Mouse (Mus musculus) heart, postnatal 36 days (tissue): ENCODE results near the gene Sim1. TPM values are rescaled to one million over a fixed set of nuclear protein-coding genes. Genes with fewer than 3 reads are reported as not detected.

ENCODE experiments used
- DNase-seq, 2 experiments: peaks; one replicate each; pipeline ENCODE4 v3.0.0; 2021 to 2022
- intact Hi-C: fragments of 180-260 bp; cut with DNase I; formaldehyde crosslinking; loops from one replicate; pipeline ENCODE4 v1.15.1; 2025
- total RNA-seq, 2 experiments: library from RNA; stranded (reverse); gene quantifications; 2 replicates each; pipeline ENCODE4 v1.2.3; 2021

Gene Sim1
- total RNA-seq: not detected

- no peak for DNase-seq
- intact Hi-C loops: no loop called here
These were observed at the start of gene Sim1 for GRCm38 (mm10) chr10:50894170-50894991. Gene Sim1, plus strand, starts transcription at chr10:50894754.

DNA sequence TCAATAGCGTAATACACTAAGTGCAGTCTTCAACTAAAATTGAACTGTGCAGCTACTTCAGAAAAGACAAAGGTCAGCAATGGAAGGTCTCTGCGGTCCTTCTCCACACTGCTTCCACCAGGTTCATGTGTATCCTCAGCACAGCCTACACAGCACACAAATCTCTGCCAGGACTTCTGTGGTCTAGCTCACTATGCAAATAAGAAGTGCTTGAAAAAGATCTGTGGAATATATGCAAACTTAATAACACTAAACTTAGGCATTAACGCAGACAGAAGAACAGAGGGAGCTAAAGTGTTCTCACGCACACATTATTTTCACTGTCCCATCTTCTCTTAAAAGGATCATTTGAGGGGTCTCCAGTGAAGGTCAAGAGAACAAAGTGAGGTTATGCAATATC is 26.4 kb upstream of the Sim1 start:
- DNase-seq: no peak
- intact Hi-C loops: no loop called here

- DNase-seq: no peak
- intact Hi-C loops: no loop called here
These were observed 17.6 kb upstream of the Sim1 start for GRCm38 (mm10) chr10:50876952-50877351.

- no peak for DNase-seq
These were observed 13.0 kb upstream of the Sim1 start for GRCm38 (mm10) chr10:50881476-50882069.

GRCm38 (mm10) chr10:50882366-50882765 is 12.2 kb upstream of the Sim1 start:
- intact Hi-C loops: loop anchor here (10.0 kb wide), 1 partner anchor 522 kb away; no protein-coding TSS in a partner anchor
- no peak for DNase-seq

More at GRCm38 (mm10) chr10:50881476-50882069, 13.0 kb upstream of the Sim1 start:
- intact Hi-C loops: loop anchor here (10.0 kb wide), 1 partner anchor 523 kb away; no protein-coding TSS in a partner anchor

DNA sequence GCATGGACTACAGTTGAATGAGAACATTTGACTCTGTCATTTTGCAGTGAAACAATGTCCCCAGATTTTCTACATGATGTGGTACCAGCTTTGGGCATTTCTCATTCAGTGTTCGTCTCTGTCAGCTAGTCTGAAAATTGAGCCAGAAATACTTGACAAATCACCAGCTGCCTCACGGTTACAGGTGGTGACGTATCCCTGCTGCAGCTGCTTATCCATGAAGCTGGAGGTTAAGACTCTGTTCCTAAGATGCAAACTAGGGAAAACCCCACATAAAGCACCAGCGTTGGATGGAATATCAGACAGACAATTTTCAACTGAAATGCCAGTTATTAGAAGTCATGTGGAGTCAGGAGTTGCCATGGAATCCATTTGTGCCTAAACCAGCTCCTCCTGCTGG is 8.2 kb upstream of the Sim1 start:
- intact Hi-C loops: loop anchor here (10.0 kb wide), 1 partner anchor 518 kb away; no protein-coding TSS in a partner anchor
- no peak for DNase-seq

DNA sequence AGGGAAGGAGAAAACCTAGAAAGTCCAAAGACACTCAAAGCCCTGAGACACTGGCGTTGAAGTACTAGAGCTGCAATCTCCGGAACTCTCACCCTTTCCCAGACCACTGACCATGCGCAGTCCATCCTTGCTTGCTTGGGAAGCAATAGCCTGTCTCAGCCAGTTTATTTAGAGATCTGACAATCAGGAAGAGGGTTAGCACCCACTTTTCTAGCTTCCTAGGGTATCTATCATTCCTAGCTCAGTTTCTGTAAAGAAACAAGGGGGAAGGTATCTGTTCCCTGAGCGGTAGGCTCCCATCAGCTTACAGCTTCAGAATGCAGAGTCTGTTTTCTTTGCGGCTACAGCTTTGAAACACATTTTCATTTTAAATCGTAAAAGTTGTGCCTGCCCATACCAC is 3.9 kb upstream of the Sim1 start:
- intact Hi-C loops: loop anchor here (2.0 kb wide), 1 partner anchor 18 kb away; no protein-coding TSS in a partner anchor
- DNase-seq: no peak

DNA sequence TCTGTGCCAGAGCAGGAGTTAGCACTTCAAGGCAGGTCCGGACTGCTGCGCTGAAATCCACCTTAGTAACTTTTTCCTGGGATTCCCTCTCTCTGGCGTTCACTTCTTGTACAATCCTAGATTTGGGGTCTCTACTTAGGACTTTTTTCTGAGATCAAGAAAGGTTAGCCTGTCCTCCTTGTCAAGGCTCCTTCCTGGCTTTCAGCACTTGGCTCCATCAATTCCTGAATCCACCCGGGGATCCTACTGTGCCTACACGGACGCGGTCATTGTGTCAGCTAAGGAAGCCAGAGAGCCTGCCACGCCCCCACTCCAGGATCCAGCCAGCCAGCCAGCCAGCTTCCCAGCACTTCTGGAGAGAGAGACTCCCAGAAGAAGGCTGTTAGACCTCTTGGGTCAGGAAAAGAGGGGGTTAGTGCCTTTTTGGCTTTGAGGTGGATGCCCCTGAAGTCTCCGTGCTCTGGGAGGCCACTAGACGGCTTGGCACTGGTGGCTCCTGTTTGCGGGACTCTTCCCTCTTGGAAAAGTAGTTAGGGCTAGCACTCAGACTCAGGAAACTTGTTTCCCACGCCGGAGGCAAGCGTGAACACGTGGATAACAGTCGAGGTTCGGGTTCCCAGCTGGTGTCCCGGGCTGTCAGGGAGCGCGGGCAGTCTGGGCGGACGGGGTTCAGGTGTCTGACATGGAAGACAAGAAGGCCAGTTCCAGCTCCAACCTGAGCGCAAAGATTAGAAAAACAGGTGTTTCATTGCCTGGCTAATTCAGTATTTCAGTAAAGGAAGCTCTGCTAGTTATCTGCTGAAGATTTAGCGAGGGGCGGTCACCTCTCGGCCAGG is 2.5 kb upstream of the Sim1 start:
- intact Hi-C loops: loop anchor here (2.0 kb wide), 1 partner anchor 17 kb away; no protein-coding TSS in a partner anchor
- DNase-seq: no peak

- no peak for DNase-seq
- intact Hi-C loops: no loop called here
These were observed 1.7 kb upstream of the Sim1 start for GRCm38 (mm10) chr10:50892751-50893320.

GRCm38 (mm10) chr10:50893546-50893945 is 1.0 kb upstream of the Sim1 start:
- DNase-seq: no peak
- intact Hi-C loops: no loop called here

GRCm38 (mm10) chr10:50895091-50895790 is 687 bp downstream of the Sim1 start:
- no peak for DNase-seq
- intact Hi-C loops: loop anchor here (5.0 kb wide), 1 partner anchor 303 kb away; the partner anchor contains the start of gene Ascc3

DNA sequence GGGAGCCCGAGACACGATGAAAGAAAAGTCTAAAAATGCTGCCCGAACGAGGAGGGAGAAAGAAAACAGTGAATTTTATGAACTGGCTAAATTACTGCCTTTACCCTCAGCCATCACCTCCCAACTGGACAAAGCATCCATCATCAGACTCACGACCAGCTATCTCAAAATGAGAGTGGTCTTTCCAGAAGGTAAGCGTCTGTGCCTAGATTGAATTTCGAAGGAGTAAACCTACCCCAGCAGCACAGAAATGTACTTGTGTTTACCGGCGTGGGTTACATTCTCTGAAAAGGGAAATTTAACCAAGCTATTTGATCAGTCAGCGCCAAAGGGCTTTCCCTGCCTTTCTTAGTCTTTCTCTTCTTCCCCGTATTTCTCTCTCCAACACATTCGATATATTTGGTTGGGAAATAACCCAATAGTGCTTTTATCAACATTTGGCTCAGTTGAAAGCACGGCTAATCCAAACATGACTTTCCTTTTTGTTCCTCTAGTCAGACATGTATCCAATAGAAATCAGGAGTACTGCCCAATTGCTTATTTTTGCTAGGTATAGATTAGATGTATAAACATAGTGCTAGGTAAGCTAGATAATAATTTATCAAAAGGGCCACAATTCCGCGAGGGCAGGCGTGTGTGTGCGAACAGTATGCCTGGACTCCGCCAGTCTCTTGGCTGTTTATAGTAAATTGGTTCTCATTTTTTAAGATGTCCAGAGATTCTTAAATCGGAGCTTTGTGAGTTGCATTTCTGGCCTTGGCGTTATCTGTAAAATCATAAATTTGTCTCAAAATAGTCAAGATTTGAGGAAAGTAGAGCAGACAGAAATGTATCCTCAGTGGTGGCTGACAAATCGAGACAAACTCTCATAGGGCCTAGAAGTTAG is 1.6 kb downstream of the Sim1 start:
- intact Hi-C loops: loop anchor here (5.0 kb wide), 1 partner anchor 304 kb away; the partner anchor contains the start of gene Ascc3
- DNase-seq: no peak

DNA sequence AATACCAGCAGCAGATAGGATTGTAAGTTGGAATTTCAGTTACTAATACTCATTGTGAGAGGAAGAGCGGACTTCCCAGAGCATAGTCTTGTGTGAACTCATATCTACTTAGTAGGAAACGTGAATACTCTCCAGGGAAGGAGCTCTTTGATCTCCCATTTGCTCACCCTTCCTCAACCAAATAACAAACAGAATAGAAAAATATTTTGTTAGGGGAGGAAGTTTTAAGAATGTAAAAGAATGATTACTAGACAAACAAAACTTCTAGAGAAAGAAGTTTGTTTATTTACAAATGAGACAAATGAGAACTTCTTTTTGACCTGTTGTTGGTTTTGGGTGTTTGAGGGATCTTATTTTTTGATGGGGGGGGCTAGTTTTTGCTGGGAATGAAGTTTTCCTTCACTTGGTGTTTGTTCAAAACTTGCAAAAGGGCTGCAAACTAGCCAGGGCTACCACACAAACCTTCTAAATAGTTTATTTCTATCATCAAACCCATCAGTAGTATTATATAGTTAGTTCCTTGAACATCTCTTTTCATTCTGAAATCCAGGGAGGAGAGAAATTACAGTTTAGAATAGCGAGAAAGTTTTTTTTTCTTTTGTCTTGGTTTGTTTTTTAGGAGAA is 2.3 kb downstream of the Sim1 start:
- DNase-seq: no peak
- intact Hi-C loops: loop anchor here (5.0 kb wide), 1 partner anchor 305 kb away; the partner anchor contains the start of gene Ascc3

GRCm38 (mm10) chr10:50897530-50898471 is 3.2 kb downstream of the Sim1 start:
- intact Hi-C loops: loop anchor here (5.0 kb wide), 1 partner anchor 306 kb away; the partner anchor contains the start of gene Ascc3
- peak in 1 of 2 experiments; percentile 50 for DNase-seq

- no peak for DNase-seq
- intact Hi-C loops: loop anchor here (5.0 kb wide), 1 partner anchor 306 kb away; the partner anchor contains the start of gene Ascc3
These were observed 4.1 kb downstream of the Sim1 start for GRCm38 (mm10) chr10:50898621-50899020.

DNA sequence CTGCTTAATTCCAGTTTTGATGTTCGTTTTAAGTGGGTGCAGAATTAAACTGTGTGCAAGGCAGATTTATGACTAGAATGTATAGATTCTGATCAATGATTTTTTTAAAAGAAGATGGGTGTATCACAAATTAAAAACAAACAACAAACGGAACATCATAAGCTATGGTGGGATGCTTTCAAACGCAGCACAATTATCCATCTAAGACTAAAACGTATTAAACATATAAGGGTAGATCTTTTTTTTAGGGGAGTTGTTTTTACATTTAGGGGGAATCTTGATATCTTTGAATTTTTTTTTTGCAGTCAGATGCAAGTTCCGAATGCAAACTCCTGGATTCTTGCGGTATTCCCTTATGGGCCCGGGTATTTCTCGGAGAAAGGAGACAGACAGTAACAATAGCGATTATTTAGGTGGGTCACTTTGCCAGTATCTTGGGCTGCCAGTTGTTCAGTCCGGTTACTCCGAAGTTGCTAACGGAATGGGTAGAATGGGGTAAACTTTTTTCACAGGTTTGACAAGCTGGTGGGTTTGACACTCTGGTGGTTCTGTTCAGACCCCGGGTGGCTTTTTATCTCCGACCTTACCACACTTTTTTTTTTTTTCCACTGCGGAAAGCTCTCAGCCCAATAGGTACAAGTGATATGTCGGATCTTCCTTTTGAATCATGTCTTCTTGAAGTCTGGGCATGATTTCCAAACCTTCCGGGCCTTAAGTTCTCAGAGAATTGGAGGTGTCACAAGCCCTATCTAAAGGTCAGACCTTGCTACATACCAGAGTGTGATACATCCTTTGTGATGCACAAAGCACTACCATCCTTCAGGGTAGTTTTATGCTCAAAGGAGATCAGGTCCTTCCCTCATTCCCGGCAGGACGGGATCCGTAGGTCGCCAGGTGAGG is 5.5 kb downstream of the Sim1 start:
- intact Hi-C loops: loop anchor here (5.0 kb wide), 1 partner anchor 308 kb away; the partner anchor contains the start of gene Ascc3
- no peak for DNase-seq
